Mouse (Mus musculus) lung, embryonic 15.5 days (tissue): ENCODE data around the gene Naaladl2. TPM values are rescaled to one million over a fixed set of nuclear protein-coding genes. Genes with fewer than 3 reads are reported as not detected.

Experiments
- ATAC-seq: fragments of 200-750 bp; cut with Nextera tagmentation; 2 replicates; pipeline ENCODE4 v1.8.0; 2017; ENCODE audit warnings: moderate number of reproducible peaks, borderline replicate concordance; ENCODE audit not compliant: low FRiP score, low TSS enrichment; ENCODE audit errors: extremely low read depth
- H3K27ac ChIP-seq: fragments of 300-500 bp; sonication (generic); 2 replicates; pipeline ENCODE4 v1.5.1; 2015; ENCODE audit warnings: moderate library complexity, mild to moderate bottlenecking, inconsistent platforms
- H3K27me3 ChIP-seq: fragments of 300-500 bp; sonication (generic); 2 replicates; pipeline ENCODE4 v1.6.1; 2015; ENCODE audit warnings: inconsistent platforms
- H3K36me3 ChIP-seq: fragments of 300-500 bp; sonication (generic); 2 replicates; pipeline ENCODE4 v1.6.1; 2015; ENCODE audit warnings: inconsistent platforms
- H3K4me1 ChIP-seq: fragments of 300-500 bp; sonication (generic); 2 replicates; pipeline ENCODE4 v1.6.1; 2015; ENCODE audit warnings: inconsistent platforms
- H3K4me2 ChIP-seq: fragments of 300-500 bp; sonication (generic); 2 replicates; pipeline ENCODE4 v1.6.1; 2015; ENCODE audit warnings: inconsistent platforms, mild to moderate bottlenecking, moderate library complexity
- H3K4me3 ChIP-seq: fragments of 300-500 bp; sonication (generic); 2 replicates; pipeline ENCODE4 v1.5.1; 2015; ENCODE audit warnings: mild to moderate bottlenecking, inconsistent platforms
- H3K9ac ChIP-seq: fragments of 300-500 bp; sonication (generic); 2 replicates; pipeline ENCODE4 v1.6.1; 2015; ENCODE audit warnings: inconsistent platforms
- H3K9me3 ChIP-seq: fragments of 300-500 bp; sonication (generic); 2 replicates; pipeline ENCODE4 v1.6.1; 2016; ENCODE audit warnings: inconsistent platforms
- WGBS: fragments of 180-500 bp; shearing (Covaris S2); methylation state at CpG from one replicate; pipeline ENCODE4 v1.1.7; 2015; 5-methylcytosine and 5-hydroxymethylcytosine counted together
- polyA plus RNA-seq: library from polyadenylated mRNA; unstranded; fragments of >200 nt; fragmentation: Nextera tagmentation; extraction: Ambion mirVana; gene quantifications from 2 replicates; pipeline ENCODE4 v1.2.1, GENCODE M21; 2015

Naaladl2 gene
- polyA plus RNA-seq, 1 experiment from 2014 or later, result 3.2 TPM

GRCm38 (mm10) chr3:24001741-24002140, 1142.3 kb downstream of the Naaladl2 start:
- no peak for ATAC-seq
- Histone ChIP-seq H3K27me3 (no peaks in the 10 kb centered on the region), H3K4me2 (no peak overlapping the region), H3K9ac (no peak overlapping the region), H3K4me1 (no peaks in the 10 kb centered on the region), H3K36me3 (no peaks in the 10 kb centered on the region), H3K4me3 (no peak overlapping the region), H3K9me3 (no peaks in the 10 kb centered on the region), H3K27ac (no peak overlapping the region)
- WGBS, result 89% methylated on average over 1 of the region's 1 CpGs

DNA sequence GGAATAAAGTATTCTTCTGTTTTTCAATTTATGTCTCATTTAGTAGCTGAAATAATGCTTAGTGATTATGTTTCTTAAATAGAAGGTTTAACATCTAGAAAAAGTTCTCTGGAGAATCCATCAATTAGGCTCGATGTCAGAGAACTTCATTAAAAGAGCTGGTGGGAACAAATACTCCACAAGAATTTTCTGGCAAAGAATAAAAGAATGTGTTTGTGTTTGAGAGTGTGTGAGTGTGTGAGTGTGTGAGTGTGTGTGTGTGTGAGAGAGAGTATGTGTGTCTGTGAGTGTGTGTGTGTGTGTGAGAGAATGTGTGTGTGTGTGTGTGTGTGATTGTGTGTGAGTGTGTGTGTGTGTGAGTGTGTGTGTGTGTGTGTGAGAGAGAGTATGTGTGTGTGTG, 1170.3 kb downstream of the Naaladl2 start:
- no peaks in the 10 kb centered on the region for H3K9me3 ChIP-seq
- H3K36me3 ChIP-seq, result no peaks in the 10 kb centered on the region
- no peaks in the 10 kb centered on the region for H3K27me3 ChIP-seq
- no peak overlapping the region for H3K4me2 ChIP-seq
- H3K4me3 ChIP-seq, result no peak overlapping the region
- no peak overlapping the region for H3K9ac ChIP-seq
- peak; percentile 64; the same call in 1 of the 2 replicates for ATAC-seq
- H3K27ac ChIP-seq, result peak overlapping the region; percentile 55
- WGBS, result 39% methylated on average over 1 of the region's 1 CpGs
- 0 out of 2 replicates have a peak, but pooled peaks cover 4% of the 10 kb centered on the region for H3K4me1 ChIP-seq

DNA sequence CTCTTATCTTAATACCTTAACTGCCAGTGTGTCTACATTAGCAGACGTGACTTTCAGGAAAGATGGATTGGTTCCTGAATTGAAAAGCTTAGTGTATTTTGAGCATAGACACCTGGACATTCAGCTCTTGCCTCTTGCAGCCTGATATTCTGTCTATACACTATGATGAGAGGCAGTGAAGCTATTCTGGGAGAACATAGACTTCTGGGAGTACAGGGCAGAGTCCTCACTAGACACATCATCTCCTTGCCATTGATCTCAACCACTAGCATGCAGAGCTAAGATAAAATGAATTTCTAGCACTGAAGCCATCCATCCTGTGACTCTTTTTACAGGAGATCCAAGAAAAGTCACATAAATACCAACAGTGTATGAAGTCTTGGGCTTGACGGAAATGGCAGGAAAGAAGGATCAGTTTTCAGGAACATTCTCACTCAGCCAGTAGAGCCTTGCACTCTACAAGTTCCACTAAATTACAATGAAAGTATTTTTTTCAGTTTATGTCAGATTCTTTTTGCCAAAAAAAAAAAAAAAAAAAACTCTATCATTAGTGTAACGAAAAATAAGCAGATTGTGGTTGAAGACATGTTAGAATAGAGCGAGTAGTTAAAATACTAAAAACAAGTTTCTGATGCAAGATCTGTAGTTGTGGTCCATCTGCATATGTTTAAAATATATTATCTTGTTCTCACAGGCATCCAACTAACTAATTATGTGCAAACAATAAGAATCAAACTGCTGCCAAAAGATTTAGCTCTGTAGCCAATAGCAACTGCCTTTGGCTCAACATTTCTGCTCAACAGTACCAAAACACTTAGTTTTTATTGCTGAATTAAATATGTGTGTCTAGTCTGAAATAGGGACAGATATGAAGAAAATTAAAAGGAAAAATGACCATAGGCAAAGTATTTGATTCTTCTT, 1171.1 kb downstream of the Naaladl2 start:
- Histone ChIP-seq H3K9ac (no peak overlapping the region), H3K9me3 (no peaks in the 10 kb centered on the region), H3K27ac (peak overlapping the region; percentile 55), H3K27me3 (no peaks in the 10 kb centered on the region), H3K4me2 (no peak overlapping the region), H3K36me3 (no peaks in the 10 kb centered on the region), H3K4me3 (no peak overlapping the region), H3K4me1 (0 out of 2 replicates have a peak, but pooled peaks cover 4% of the 10 kb centered on the region)
- peak; percentile 94 for ATAC-seq
- 37% methylated on average over 4 of the region's 4 CpGs for WGBS

DNA sequence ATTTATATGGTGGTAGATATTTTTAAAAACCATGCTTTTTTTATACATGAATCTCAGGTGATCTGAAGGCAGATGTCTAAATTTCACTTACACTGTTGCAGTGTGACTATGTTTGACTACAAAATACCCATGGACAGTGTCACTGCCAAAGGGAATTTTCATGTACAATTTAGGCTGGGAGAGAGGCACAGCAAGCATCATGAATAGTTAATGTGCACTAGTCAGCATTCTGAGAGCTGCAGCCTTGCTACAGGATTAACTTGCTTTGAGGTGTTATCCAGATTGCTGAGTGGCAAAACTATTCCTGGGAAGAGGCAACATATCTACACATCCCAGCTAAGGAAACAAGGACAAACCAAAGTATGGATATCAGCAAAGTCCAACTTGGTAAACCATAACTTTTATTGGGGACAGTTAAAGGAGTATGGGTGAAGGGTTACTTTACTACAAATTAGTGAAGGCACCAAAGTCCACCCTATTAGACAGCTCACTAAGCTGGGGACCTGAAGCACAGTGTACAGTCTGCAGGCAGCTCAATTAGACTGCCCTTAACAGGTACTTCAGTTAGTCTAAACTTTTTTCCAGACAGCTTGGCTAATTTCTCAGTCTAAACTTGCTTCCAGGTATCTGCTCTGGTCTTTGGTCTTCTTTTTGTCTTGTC, 1181.0 kb downstream of the Naaladl2 start:
- H3K27ac ChIP-seq, result no peak overlapping the region
- H3K4me3 ChIP-seq, result no peak overlapping the region
- no peaks in the 10 kb centered on the region for H3K27me3 ChIP-seq
- H3K4me2 ChIP-seq, result no peak overlapping the region
- no peak overlapping the region for H3K9ac ChIP-seq
- no peak for ATAC-seq
- H3K36me3 ChIP-seq, result no peaks in the 10 kb centered on the region
- no peaks in the 10 kb centered on the region for H3K9me3 ChIP-seq
- no peaks in the 10 kb centered on the region for H3K4me1 ChIP-seq

GRCm38 (mm10) chr3:23946182-23946581, 1197.9 kb downstream of the Naaladl2 start:
- Histone ChIP-seq H3K4me2 (no peak overlapping the region), H3K9ac (no peak overlapping the region), H3K36me3 (no peaks in the 10 kb centered on the region), H3K27ac (no peak overlapping the region), H3K9me3 (no peaks in the 10 kb centered on the region), H3K27me3 (no peaks in the 10 kb centered on the region), H3K4me3 (no peak overlapping the region), H3K4me1 (no peaks in the 10 kb centered on the region)
- no peak for ATAC-seq
- WGBS, result 53% methylated on average over 2 of the region's 2 CpGs

DNA sequence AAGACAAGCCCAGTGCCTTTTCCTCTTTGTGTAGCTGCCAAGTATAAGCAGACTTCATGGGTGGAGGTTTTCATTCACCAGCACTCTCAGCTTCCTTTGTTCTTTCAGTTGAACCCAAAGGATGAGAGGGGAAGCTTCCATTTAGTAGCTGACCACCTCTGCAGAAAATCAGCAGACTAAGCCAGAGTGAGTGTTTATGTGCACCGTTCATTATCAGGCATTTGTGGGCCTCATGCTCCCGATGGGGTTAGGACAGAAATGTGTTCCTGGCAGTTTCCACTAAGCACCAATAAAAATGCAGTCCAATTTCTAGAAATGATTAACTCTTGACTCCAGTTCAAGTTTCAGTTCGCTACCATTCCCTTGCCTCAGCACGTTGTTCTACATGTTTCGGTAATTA, 1206.8 kb downstream of the Naaladl2 start:
- Histone ChIP-seq H3K9ac (no peak overlapping the region), H3K27ac (no peak overlapping the region), H3K36me3 (no peaks in the 10 kb centered on the region), H3K27me3 (no peaks in the 10 kb centered on the region), H3K4me2 (no peak overlapping the region), H3K4me1 (no peaks in the 10 kb centered on the region), H3K4me3 (no peak overlapping the region), H3K9me3 (no peaks in the 10 kb centered on the region)
- no peak for ATAC-seq
- 48% methylated on average over 5 of the region's 5 CpGs for WGBS

GRCm38 (mm10) chr3:23928097-23928496, 1216.0 kb downstream of the Naaladl2 start:
- Histone ChIP-seq H3K4me2 (no peak overlapping the region), H3K27ac (no peak overlapping the region), H3K9ac (no peak overlapping the region), H3K4me1 (no peaks in the 10 kb centered on the region), H3K9me3 (no peaks in the 10 kb centered on the region), H3K4me3 (no peak overlapping the region), H3K36me3 (no peaks in the 10 kb centered on the region), H3K27me3 (no peaks in the 10 kb centered on the region)
- no peak for ATAC-seq
- 70% methylated on average over 4 of the region's 4 CpGs for WGBS

GRCm38 (mm10) chr3:23907682-23908081, 1236.4 kb downstream of the Naaladl2 start:
- Histone ChIP-seq H3K4me2 (no peak overlapping the region), H3K36me3 (no peaks in the 10 kb centered on the region), H3K27ac (no peak overlapping the region), H3K4me1 (no peaks in the 10 kb centered on the region), H3K9me3 (peaks cover 6% of the 10 kb centered on the region; the same call in 1 of the 2 replicates), H3K4me3 (no peak overlapping the region), H3K9ac (no peak overlapping the region), H3K27me3 (no peaks in the 10 kb centered on the region)
- whole genome bisulfite sequencing, result 93% methylated on average over 1 of the region's 1 CpGs
- no peak for ATAC-seq

DNA sequence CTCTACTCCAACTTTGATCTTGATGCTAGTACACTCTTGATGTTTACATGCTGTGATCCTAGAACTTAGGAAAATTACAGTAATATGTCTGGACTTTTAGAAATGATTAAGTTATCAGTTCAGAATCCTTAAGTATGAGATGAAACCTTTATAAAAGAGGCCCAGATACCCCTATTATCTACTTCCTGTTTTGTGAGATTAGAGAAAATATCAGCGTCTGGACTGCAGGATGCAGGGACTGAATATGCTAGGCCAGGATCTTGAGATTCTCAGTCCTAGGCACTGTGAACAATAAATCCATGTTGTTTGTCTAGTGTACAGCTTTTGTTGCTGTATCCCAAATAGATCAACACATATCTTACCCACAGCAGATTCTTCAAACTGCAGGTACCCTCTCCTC, 1278.4 kb downstream of the Naaladl2 start:
- H3K9me3 ChIP-seq, result no peaks in the 10 kb centered on the region
- WGBS, result 52% methylated on average over 1 of the region's 1 CpGs
- H3K9ac ChIP-seq, result no peak overlapping the region
- H3K36me3 ChIP-seq, result no peaks in the 10 kb centered on the region
- no peak for ATAC-seq
- H3K4me1 ChIP-seq, result no peaks in the 10 kb centered on the region
- H3K4me2 ChIP-seq, result no peak overlapping the region
- H3K27ac ChIP-seq, result no peak overlapping the region
- no peaks in the 10 kb centered on the region for H3K27me3 ChIP-seq
- no peak overlapping the region for H3K4me3 ChIP-seq

- Histone ChIP-seq H3K36me3 (no peaks in the 10 kb centered on the region), H3K4me3 (no peak overlapping the region), H3K9me3 (no peaks in the 10 kb centered on the region), H3K27ac (no peak overlapping the region), H3K4me1 (no peaks in the 10 kb centered on the region), H3K4me2 (no peak overlapping the region), H3K9ac (no peak overlapping the region), H3K27me3 (no peaks in the 10 kb centered on the region)
- no peak for ATAC-seq
- whole genome bisulfite sequencing, result 57% methylated on average over 1 of the region's 1 CpGs
Measured at GRCm38 (mm10) chr3:23857275-23857674, 1286.8 kb downstream of the Naaladl2 start.

DNA sequence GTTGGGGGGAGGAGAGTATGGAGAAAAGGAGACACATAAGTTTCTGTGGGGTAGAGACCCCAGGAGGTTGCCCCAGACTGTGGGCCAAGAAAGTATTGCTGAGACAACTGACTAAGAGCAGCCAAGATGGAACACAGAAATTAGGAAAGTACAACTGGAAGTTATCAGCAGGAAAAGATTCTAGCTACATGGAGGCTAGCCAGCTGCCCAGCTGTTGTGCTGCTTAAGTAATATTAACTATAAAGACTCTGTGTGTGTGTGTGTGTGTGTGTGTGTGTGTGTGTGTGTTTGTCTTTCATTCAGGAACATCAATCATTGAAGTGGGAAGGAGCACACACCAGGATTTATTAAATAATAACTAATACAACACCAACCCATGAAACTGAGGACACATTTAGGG, 1326.5 kb downstream of the Naaladl2 start:
- H3K4me3 ChIP-seq, result no peak overlapping the region
- no peak overlapping the region for H3K4me2 ChIP-seq
- no peaks in the 10 kb centered on the region for H3K27me3 ChIP-seq
- H3K9me3 ChIP-seq, result no peaks in the 10 kb centered on the region
- ATAC-seq, result no peak
- no peak overlapping the region for H3K27ac ChIP-seq
- no peak overlapping the region for H3K9ac ChIP-seq
- no peaks in the 10 kb centered on the region for H3K36me3 ChIP-seq
- no peaks in the 10 kb centered on the region for H3K4me1 ChIP-seq

- Histone ChIP-seq H3K4me2 (no peak overlapping the region), H3K4me1 (no peaks in the 10 kb centered on the region), H3K9ac (no peak overlapping the region), H3K27ac (no peak overlapping the region), H3K36me3 (no peaks in the 10 kb centered on the region), H3K9me3 (no peaks in the 10 kb centered on the region), H3K27me3 (no peaks in the 10 kb centered on the region), H3K4me3 (no peak overlapping the region)
- ATAC-seq, result no peak
- 64% methylated on average over 1 of the region's 1 CpGs for WGBS
Measured at GRCm38 (mm10) chr3:23758746-23759145, 1385.3 kb downstream of the Naaladl2 start.
